Mouse (Mus musculus): ENCODE measurements around the gene Zfp580.
A peak's percentile ranks its signal among the peaks of the same experiment; 100 is the strongest.

Zfp580 gene

DNA sequence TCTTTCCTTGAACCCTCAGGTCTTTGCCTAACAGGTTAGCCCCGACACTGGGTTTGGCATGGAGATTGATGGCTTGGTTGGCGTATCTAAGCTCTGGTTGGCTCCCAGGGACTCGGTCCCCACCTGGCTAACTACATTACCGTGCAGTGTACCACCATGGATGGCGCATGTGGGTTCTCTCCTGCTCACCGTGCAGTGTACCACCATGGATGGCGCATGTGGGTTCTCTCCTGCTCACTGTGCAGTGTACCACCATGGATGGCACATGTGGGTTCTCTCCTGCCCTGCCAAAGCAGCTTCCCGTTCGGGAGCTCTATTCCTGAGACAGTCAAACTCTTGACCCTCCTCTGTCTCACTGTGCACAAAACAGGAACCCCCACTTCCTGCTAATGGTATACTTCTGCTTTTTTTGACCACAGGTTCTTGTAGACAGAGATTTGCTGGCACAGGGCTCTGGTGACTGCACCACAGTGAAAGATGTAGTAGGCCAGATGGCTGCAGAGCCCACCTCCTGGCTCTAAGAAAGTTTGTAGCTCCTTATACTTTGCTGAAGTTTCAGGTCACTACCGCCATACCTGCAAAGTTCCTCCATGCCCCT, 49.8 kb downstream of the Zfp580 start:
- peak; percentile 91 for DNase-seq (ENCODE audit: extremely low read depth, low read depth)

DNA sequence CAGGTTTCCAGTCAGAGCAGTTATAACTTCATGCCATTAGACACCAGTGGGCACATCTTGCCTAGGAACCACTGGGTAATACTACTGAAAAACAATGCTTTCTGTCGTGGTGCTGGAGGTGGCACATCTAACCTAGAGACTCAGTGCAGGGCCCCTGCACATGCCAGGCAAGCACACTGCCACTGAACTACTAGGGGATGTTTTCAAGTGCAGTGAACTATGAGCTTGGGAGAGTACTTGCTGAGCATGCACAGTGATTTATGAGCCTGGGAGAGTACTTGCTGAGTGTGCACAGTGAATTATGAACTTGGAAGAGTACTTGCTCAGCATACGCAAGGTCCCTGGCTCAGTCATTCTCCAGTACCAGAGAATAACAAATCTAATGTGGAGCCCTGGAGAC, 51.2 kb downstream of the Zfp580 start:
- no peak for DNase-seq (ENCODE audit: extremely low read depth, low read depth)
